Mouse (Mus musculus) left cerebral cortex, adult 9 months (tissue): ENCODE results near the gene Pstpip1.

ENCODE experiments used
- DNase-seq, 2 experiments: peaks; one replicate each; pipeline ENCODE4 v3.0.0; 2022; ENCODE audit warnings: low spot score in 2 of 2

Gene Pstpip1

DNA sequence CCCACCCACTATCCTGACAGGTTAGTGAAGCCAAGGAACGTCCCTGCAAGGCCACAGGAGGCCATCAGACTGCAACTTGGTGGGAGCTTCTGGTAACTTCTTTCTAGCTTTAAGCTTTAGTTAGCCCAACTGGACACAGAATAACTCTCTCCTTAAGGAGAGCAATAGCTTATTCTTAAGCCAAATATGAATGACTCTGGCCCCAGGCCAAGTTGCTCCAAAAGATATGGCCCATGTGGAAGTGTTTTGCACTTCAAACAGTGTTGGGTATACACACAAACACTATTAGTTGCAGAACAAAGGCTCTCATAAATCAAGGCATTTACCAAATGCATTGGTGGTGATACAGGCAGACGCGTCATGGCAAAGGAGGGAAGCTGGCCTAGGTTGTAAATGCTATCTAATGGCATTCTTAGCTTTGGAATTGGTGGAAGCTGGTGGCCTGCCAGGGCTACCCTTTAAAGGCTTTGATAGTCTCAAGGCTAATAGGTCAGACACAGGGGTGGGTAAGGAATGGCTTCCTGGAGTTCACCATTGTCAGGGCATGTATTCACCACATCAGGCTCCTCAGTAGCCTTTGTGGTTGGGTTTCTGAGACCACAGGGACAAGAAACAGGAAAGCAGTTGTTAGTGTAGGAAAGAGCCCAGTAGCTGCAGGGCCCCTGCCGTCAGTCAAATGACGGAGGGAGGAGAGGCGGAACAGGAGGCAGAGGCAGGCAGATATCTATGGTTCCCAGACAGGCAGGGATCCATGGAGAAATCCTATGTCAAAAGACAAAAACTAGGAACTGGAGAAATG, 16.7 kb downstream of the Pstpip1 start:
- DNase-seq: no peak

DNA sequence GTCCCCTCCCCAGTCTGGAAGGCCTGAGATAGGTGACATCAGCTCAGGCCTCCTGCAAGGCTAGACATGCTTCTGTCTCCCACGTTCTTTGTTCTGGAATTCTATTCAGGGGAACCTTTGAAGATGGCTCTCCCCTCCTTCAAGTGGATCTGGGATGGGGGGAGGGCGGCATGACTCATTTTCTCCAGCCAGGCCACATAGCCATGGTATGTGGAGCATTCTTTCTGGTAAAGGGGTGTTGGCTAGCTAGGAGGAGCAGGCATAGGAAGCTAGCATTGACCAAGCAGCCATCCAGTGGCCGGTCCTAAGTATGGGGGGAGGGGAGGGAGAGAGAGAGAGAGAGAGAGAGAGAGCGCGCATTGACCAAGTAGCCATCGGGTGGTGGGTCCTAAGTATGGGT, 17.8 kb downstream of the Pstpip1 start:
- no peak for DNase-seq

- no peak for DNase-seq
Observed at GRCm38 (mm10) chr9:56108174-56108573, 18.4 kb downstream of the Pstpip1 start.

- DNase-seq: no peak
Observed at GRCm38 (mm10) chr9:56118091-56118490, 28.3 kb downstream of the Pstpip1 start.

- DNase-seq: peak in 1 of 2 experiments; percentile 69
Observed at GRCm38 (mm10) chr9:56118582-56118981, 28.8 kb downstream of the Pstpip1 start.

- no peak for DNase-seq
Observed at GRCm38 (mm10) chr9:56119651-56120050, 29.9 kb downstream of the Pstpip1 start.

GRCm38 (mm10) chr9:56121097-56121496, 31.3 kb downstream of the Pstpip1 start:
- DNase-seq: peak in 1 of 2 experiments; percentile 53

- peak in 1 of 2 experiments; percentile 57 for DNase-seq
Observed at GRCm38 (mm10) chr9:56122973-56123372, 33.2 kb downstream of the Pstpip1 start.

- DNase-seq: no peak
Observed at GRCm38 (mm10) chr9:56123613-56124012, 33.9 kb downstream of the Pstpip1 start.

GRCm38 (mm10) chr9:56124561-56124960, 34.8 kb downstream of the Pstpip1 start:
- DNase-seq: no peak

DNA sequence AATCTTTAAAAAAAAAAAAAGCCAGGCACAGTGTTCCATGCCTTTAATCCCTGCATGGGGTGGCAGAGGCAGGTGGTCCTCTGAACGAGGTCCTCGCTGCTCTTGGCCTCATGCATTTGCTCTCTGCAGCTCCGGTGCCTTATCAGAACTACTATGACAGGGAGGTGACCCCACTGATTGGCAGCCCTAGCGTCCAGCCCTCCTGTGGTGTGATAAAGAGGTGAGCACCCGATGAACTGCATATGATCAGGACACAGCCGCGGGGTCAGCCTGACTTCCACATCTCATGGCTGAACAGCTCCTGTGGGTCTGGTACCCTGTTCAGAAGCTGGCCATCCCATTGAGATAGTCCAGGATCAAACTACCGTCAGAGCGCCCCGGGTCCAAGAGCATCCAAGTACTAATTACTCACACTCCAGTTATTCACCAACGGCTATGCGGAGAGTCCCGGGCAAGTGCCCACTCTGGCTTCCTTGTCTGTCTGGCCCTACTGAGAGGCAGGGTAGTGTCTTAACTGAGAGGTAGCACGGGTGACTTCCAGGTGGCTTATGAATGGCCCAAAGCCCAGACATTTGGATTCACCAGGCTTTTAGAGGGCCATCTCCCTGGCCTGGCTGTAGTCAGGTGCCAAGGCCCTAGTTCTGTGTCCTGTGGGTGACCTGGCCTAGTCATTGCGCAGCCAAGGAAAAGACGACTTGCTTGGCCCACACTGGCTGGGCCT, 36.9 kb downstream of the Pstpip1 start:
- no peak for DNase-seq

DNA sequence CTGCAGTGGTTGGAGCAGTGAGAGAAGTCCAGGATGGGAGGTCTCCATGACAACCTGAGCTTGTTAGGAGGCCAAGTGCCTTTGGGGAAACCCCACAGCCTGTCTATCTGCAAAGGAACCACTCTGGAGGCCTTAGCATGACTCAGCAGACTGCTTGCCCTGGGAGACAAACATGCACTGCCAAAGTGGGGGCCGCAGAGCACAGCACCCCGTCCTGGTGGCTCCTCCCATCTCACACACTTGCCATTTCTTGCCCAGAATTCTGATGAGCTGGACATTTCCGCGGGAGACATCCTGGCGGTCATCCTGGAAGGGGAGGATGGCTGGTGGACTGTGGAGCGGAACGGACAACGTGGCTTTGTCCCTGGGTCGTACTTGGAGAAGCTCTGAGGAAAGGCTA, 38.6 kb downstream of the Pstpip1 start:
- peak in 1 of 2 experiments; percentile 48 for DNase-seq

DNA sequence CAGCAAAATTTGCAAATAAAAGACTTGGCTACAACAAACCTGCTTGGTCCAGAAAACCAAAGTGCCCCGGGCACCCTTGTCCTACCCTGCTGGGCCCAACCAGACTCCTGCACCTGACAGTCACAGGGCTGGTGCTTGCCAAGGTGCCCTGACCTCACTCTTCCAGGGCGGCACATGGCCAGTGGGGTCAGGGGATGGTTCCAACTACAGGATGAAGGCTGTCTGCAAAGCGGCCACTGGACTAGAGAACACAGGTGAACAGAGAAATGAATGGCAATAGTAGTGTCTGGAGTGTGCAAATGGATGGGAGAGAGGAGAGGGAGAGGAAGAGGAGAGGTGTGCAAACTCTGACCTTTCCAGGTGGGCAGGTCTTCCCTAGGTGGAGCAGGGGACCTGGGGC, 40.2 kb downstream of the Pstpip1 start:
- DNase-seq: no peak

GRCm38 (mm10) chr9:56130536-56130935, 40.8 kb downstream of the Pstpip1 start:
- DNase-seq: no peak

DNA sequence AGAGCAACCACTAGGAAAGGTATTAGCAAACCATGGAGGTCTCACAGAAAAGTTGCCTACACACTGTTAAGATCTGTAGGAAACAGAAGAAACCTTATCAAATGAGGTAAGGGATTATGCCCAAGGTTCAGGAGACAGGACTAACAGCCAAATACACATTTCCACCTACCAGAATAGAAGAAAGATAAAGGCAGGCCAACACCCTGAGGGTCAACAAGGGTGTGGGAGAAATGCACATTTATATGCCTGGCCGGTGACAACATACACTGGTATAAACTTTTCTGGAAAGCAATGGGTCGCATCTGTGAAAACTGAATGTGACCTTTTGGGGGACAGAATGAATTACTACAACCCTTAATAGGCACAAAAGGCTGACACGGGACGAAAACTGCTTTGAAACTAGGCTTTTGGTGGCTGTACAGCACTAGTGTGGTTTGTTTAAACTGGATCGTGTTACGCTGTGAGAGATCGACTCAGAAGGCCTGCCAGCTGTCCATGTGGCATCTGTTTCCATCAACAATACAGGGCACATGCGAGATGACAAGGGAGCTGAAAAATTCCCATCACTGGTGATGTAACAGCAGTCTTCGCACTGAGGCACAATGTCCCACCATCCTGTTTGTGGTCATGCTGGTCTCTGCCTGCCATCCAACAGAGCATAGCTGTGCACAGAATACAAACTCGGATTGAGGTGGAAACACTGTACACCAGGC, 42.2 kb downstream of the Pstpip1 start:
- DNase-seq: no peak

DNA sequence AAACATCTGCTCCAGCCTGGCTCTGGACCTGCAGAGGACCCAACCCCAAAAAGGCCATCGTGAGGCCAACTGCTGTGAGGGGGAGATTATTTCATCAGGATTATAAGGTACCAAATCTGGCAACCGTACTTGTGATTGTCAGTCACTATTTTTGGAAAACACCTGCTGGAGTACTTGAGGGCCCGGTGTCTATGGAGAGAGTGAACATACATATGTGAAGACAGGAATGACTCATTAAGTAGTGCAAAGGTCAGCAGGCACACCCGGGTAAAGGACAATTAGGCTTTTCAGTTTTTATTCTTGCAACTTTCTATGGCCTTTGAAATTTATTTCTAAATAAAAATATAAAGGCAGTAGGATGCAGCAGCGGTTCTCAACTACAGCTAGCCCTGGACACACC, 44.2 kb downstream of the Pstpip1 start:
- no peak for DNase-seq

DNA sequence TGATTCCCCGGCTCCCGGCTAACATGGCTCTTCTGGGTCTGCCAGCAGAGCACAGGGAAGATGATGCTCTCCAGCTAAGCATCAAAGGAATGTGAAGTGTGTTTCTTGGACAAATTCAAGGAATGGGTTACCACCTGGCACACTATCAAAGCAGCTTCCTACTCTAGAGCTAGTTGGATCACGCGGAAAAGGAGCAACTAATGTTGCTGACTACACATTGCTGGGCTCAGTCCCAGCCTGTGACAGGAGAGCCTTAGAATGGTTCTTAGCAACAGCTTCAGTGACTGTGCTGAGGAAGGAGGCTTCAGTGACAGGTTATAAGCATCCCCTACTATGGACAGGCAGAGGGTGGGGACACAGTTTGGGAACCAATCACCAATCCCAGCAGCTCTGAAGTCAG, 44.9 kb downstream of the Pstpip1 start:
- DNase-seq: peak in 1 of 2 experiments; percentile 46

GRCm38 (mm10) chr9:56135590-56136197, 45.9 kb downstream of the Pstpip1 start:
- DNase-seq: no peak

DNA sequence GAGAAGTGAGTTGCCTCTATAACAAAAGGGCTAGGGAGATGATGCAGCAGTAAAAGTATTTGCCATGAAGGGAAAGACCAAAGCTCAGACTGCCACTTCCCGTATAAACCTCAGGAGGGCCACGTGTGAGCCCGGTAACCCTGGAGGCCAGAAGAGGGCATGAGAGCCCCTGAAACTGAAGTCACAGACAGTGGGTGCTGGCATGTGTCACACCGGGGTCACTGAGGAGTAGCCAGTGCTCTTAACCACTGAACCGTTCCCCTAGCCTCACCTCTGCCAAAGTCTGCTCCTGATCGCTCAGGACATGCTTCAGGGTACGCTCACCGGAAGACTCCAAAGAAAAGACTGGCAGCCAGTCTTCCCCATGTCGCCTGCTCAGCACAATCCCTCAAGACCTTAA, 52.0 kb downstream of the Pstpip1 start:
- DNase-seq: no peak

DNA sequence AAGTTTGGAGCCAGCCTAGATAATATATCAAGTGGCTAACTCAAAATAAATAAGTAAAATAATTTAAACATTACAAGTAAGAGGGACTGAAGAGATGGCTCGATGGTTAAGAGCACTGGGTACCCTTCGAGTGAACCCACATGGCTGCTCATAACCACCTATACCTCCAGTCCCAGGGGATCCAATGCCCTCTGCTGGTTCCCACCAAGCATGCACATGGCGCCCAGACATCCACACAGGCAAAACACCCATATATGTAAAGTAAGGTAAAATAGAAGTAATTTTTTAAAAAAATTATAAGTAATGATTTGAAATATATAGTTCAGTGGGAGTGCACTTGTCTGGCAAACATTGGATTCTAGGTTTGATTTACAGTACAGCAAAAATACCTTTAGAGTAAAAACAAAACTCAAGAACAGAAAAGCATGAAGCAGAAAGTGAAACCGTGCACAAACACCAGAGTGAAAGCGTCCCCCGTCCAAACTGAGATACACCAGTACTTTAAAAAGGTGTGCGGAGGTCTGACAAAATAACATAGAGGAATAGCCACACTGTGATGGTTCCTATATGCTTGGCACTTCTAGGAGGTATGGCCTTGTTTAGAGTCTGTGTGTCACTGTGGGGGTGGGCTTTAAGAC, 54.7 kb downstream of the Pstpip1 start:
- DNase-seq: no peak

GRCm38 (mm10) chr9:56146326-56146923, 56.7 kb downstream of the Pstpip1 start:
- DNase-seq: no peak
